Mouse (Mus musculus) ES-Bruce4 (cell line): ENCODE measurements around the gene Sgcd. TPM values are rescaled to one million over a fixed set of nuclear protein-coding genes. Genes with fewer than 3 reads are reported as not detected.

Experiments used
- H3K27ac ChIP-seq: 2 replicates; pipeline ENCODE4 v1.5.1; 2012; ENCODE audit warnings: low read length, inconsistent platforms; ENCODE audit not compliant: insufficient read depth
- H3K27me3 ChIP-seq: 2 replicates; pipeline ENCODE4 v1.6.1; 2012; ENCODE audit warnings: mild to moderate bottlenecking, low read length, inconsistent platforms; ENCODE audit not compliant: control insufficient read depth, poor library complexity, insufficient read depth, severe bottlenecking
- H3K36me3 ChIP-seq: 2 replicates; pipeline ENCODE4 v1.6.1; 2012; ENCODE audit warnings: inconsistent platforms, mild to moderate bottlenecking, low read length, moderate library complexity; ENCODE audit not compliant: control insufficient read depth, poor library complexity, insufficient read depth, severe bottlenecking
- H3K4me1 ChIP-seq: one replicate; pipeline ENCODE4 v1.8.1; 2011; ENCODE audit warnings: low read length; ENCODE audit not compliant: control insufficient read depth, insufficient read depth
- H3K4me3 ChIP-seq: 2 replicates; pipeline ENCODE4 v1.5.1; 2011; ENCODE audit warnings: low read depth, mild to moderate bottlenecking, low read length
- H3K9ac ChIP-seq: 2 replicates; pipeline ENCODE4 v1.6.1; 2012; ENCODE audit warnings: low read depth, mild to moderate bottlenecking, inconsistent platforms; ENCODE audit not compliant: poor library complexity, severe bottlenecking
- H3K9me3 ChIP-seq: replicated peaks from 2 replicates; pipeline ENCODE4 v1.6.1; 2012; ENCODE audit warnings: mild to moderate bottlenecking, low read length, inconsistent platforms; ENCODE audit not compliant: control insufficient read depth, poor library complexity, insufficient read depth, severe bottlenecking
- CTCF ChIP-seq: IDR thresholded peaks from one replicate; pipeline ENCODE4 v1.8.1; 2011; ENCODE audit warnings: low read depth, low read length
- EP300 ChIP-seq: IDR thresholded peaks from 2 replicates; pipeline ENCODE4 v1.6.1; 2011; ENCODE audit warnings: low read depth, low read length; ENCODE audit not compliant: insufficient read depth
- POLR2A ChIP-seq: IDR thresholded peaks from one replicate; pipeline ENCODE4 v1.8.1; 2011; ENCODE audit warnings: low read length; ENCODE audit not compliant: insufficient read depth
- polyA plus RNA-seq: library from polyadenylated mRNA; stranded (reverse); fragments of >200 nt; gene quantifications from 2 replicates; pipeline ENCODE4 v1.2.4, GENCODE M21; 2011; ENCODE audit warnings: low read depth; ENCODE audit not compliant: missing spikeins, insufficient read depth, insufficient read length

Sgcd gene
- polyA plus RNA-seq, 1 experiment: 0.42 TPM

DNA sequence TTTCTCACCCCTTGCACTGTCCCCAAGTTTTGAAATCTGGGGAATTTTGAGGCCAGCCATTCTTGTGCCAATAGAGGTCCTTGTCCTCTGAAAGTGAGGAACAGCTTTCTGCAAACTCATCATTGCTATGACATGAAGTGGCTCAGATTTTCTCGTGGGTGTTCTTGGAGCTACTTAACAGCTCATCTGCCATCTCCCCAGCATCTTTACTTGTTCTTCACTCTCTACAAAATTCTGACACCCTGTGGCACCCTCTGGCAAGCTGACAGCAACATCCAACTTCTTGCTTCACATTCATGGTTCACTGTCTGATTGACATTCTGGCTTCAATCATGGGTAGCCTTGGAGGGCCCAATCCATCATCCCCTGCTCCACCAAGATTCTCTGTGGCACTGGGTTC lies 1113.0 kb downstream of the Sgcd start:
- Histone ChIP-seq H3K36me3 (no peaks in the 10 kb centered on the region), H3K9ac (no peak overlapping the region), H3K9me3 (no peaks in the 10 kb centered on the region), H3K27me3 (no peaks in the 10 kb centered on the region; the same call in 1 of the 2 replicates), H3K4me3 (no peak overlapping the region), H3K4me1 (no peaks in the 10 kb centered on the region), H3K27ac (no peak overlapping the region)
- TF ChIP-seq EP300 (no peak), CTCF (no peak), POLR2A (no peak)

DNA sequence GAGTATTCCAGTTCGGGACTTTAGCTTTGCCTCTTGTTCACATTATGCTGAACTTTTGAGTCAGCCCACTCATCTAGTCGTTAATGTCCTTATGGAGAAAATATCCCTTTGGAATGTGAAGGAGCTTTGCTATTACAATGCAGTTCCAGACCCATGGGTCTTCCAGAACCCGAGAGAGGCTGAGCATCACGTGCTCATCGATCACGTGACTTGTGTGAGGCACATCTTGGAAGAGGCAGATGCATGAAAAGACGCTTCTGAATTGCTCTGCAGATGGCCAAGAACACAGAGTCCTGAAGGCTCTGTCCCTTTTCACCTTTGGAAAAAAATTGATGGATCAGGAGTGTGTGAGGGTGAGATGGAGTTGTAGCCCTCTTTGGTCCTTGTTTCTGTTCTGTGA lies 1120.2 kb downstream of the Sgcd start:
- Histone ChIP-seq H3K9me3 (no peaks in the 10 kb centered on the region), H3K9ac (no peak overlapping the region), H3K4me3 (no peak overlapping the region), H3K36me3 (no peaks in the 10 kb centered on the region), H3K27me3 (no peaks in the 10 kb centered on the region), H3K4me1 (no peaks in the 10 kb centered on the region), H3K27ac (no peak overlapping the region)
- TF ChIP-seq POLR2A (no peak), CTCF (no peak), EP300 (no peak)

DNA sequence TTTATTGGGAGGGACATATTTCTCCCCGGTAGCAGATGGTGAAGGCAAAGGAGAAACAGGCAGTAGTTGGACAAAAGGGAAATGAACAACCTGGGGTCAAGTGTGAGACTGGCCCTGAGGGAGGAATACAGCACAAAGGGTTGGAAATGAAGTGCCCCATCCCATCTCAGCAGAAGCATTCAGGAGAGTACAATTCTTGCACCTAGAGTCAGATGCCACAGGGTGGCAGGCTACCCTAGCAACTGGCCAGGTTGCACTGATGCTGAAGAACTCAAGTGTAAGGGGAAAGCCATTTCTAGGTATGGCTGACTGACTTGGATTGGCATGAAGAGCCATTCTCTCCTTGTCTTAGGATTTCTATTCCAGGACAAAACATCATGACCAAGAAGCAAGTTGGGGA lies 1124.0 kb downstream of the Sgcd start:
- Histone ChIP-seq H3K27me3 (no peaks in the 10 kb centered on the region), H3K27ac (no peak overlapping the region), H3K36me3 (no peaks in the 10 kb centered on the region), H3K4me3 (no peak overlapping the region), H3K4me1 (no peaks in the 10 kb centered on the region), H3K9me3 (no peaks in the 10 kb centered on the region), H3K9ac (no peak overlapping the region)
- TF ChIP-seq EP300 (no peak), CTCF (peak; percentile 51)

DNA sequence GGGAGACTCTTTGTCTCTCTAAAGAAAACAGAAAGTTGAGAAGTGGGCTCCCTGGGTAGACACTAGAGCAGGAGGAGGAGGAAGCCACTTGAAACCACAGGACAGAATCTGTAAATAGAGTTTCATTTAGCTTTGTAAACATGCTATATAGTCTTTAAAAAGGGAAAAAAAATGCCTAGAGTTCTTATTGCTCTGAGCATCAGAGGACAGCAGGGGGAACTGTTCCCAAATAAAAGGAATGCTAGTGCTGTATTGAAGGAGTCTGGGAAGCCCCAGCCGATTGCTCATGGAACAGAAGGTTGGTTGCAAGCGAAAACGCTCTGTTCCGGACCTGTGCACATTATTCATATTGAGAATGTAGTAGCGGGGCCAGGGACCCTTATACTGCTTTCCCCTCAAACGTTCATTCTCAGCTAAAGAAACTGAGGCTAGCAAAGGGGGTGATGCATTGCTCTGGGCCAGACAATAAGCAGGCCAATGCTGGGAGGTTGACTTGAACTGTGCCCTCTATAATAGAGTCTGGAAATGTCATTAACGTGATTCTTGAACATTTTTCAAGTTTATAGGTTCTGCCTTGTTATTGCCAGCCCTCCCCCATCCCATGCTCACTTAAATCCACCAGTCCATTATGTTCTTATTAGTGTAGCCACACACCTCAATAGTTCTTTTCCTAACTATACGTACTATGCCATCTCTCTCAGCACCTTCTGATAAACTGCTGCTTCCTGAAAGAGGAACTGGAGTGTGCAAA lies 1140.4 kb downstream of the Sgcd start:
- Histone ChIP-seq H3K4me3 (no peak overlapping the region), H3K27me3 (no peaks in the 10 kb centered on the region), H3K4me1 (peaks cover 1% of the 10 kb centered on the region), H3K9me3 (no peaks in the 10 kb centered on the region), H3K9ac (no peak overlapping the region), H3K27ac (no peak overlapping the region; the same call in 1 of the 2 replicates), H3K36me3 (no peaks in the 10 kb centered on the region)
- TF ChIP-seq CTCF (no peak), EP300 (no peak), POLR2A (no peak)

DNA sequence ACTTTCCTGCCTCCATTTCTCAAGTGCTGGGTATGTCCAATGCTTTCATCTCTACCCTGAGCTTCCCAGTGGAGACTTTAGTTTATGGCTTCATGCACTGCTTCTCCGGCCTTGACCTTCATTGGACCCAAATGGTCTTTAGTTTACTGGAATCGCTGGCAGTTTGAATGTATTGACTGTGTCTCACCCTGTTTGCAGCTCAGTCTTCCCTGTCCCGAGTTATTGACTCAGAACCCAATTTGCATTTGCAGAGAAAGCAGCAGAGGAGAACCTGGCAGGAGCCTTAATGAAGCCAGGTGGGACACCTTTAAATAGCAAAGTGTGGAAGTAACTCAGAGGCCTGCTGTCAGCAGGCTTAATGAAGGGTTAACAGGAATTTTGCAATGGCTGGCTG lies 1140.9 kb downstream of the Sgcd start:
- Histone ChIP-seq H3K9me3 (no peaks in the 10 kb centered on the region), H3K36me3 (no peaks in the 10 kb centered on the region), H3K27ac (peak overlapping the region; percentile 1; the same call in 1 of the 2 replicates), H3K4me1 (peaks cover 1% of the 10 kb centered on the region), H3K4me3 (no peak overlapping the region), H3K27me3 (no peaks in the 10 kb centered on the region), H3K9ac (no peak overlapping the region)
- TF ChIP-seq POLR2A (no peak), CTCF (no peak)

DNA sequence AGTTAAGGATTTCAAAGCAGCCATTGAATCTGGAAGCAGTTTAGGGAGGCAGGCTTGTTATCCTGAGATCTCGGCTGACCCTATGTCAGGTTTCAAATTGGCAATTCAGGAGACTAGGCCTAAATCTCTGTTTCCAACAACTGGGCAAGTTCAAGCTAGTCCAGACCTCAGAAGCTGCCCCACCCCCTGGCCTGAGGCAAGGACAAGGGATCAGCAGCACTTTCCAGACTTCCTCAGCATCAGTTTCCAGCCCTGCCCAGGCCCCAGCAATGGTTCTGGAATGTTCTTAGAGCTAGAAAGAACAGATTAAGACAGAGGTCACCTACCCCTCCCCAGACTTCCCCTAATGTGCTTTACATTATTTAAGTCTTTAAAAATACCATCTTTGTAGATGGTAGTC lies 1142.1 kb downstream of the Sgcd start:
- H3K27me3 ChIP-seq: no peaks in the 10 kb centered on the region
- H3K27ac ChIP-seq: peak overlapping the region; percentile 36
- TF ChIP-seq EP300: peak; percentile 82
- TF ChIP-seq POLR2A: no peak
- no peak for TF ChIP-seq CTCF
- H3K4me3 ChIP-seq: no peak overlapping the region
- no peaks in the 10 kb centered on the region for H3K9me3 ChIP-seq
- H3K36me3 ChIP-seq: no peaks in the 10 kb centered on the region
- peaks cover 1% of the 10 kb centered on the region for H3K4me1 ChIP-seq
- H3K9ac ChIP-seq: no peak overlapping the region
